ENCODE assay signal across 2 mouse cellular contexts in the genomic region with DNA sequence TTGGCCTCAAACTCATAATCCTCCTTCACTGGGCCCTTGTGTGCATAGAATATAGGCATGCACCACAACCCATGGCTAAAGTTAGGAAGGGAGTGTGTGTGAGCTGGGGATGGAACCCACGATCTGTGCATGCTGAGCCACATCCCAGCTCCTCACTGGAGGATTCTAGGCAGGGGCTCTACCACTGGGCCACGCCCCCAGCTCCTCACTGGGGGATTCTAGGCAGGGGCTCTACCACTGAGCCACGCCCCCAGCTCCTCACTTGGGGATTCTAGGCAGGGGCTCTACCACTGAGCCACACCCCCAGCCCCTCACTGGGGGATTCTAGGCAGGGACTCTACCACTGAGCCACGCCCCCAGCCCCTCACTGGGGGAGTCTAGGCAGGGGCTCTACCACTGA.
DNase-seq lines count a peak whose midpoint lies in the region.

No protein-coding gene starts in this region.

- DNase-seq in R1 (ENCODE audit: low read depth, low spot score) (peak; percentile 75), ZHBTc4 (ENCODE audit: low read depth, low spot score) (peak; percentile 64)
